Mouse (Mus musculus): ENCODE measurements at regions not wholly inside any gene's neighbourhood (a gene's known extent, or its start where the extent isn't known, plus 50 kb on each side); places are given as distances from the start of the nearest gene placed in this dataset.

DNA sequence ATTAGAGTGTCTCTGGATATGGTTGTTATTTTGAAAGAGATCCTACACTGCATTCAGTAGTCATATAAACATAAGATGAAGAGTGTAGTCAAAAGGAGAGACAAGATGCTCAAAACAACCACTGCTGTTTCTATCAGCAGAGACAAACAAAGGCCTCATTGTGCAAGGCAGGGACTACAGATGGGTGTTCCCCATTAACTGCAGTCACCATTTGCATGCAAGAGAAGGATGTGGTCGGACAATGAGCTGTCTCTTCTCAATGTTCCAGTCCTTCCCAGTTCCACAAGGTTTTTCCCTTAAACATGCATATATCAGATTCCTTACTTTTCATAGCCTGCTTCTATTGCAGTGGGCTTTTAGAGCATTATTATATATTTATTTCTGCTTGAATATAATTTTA, 1056.7 kb downstream of the Slc22a22 start:
- no peak for DNase-seq

DNA sequence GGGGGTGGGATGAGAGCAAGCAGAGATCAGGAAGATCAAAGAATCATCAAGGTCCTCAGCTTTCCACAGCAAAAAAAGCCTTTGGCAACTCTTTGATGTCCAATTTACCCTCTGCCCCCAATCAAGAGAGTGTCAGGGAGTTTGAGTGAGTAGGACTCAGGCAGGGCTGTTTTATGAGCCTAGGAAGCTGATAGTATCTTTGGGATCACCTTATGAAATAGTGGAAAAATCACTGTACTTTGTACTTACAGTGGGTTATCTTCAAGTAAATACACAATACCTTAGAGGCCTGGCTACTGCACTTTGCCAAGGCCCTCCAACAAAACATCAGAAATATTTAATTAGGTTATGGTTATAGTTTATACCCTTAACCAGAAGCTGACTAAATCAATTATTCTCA, 1085.4 kb downstream of the Slc22a22 start:
- DNase-seq, result no peak

DNA sequence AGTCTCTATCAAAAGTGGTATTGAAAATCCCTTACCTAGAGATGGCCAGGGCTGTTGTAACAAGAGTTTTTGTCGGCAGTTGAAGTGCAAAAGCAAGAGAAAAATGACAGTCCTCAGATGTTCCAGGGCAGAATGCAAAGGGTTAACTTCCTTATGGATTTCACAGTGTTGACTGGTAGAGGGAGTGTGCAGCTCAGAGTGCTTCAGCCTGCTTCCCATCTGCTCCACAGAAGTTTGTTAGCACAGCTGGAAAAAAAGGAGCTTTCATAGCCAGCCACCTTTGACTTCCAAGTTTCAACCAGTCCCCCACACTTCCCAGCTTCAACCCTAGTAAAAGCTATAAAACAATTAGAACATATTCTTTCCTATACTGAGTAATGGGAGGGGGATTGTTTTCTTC, 1098.9 kb downstream of the Slc22a22 start:
- DNase-seq, result no peak

DNA sequence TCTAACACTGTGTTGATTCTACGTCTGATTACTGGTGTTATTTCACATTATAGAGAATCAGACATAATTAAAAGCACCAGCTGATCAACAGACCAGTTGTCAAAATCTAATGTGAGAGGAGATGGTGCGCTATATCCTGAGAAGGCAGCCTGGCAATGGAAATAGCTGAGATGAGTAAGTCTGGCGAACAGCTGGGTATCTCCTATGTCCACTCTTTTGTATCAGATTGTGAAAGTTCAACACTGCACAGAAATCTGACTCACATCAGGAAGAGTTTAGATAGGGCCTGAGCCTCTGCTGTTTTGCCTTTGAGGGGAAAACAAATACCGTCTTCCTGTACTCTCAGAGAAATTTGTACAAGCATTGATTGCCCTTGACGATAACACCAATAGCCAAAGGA, 1126.5 kb downstream of the Slc22a22 start:
- no peak for DNase-seq

DNA sequence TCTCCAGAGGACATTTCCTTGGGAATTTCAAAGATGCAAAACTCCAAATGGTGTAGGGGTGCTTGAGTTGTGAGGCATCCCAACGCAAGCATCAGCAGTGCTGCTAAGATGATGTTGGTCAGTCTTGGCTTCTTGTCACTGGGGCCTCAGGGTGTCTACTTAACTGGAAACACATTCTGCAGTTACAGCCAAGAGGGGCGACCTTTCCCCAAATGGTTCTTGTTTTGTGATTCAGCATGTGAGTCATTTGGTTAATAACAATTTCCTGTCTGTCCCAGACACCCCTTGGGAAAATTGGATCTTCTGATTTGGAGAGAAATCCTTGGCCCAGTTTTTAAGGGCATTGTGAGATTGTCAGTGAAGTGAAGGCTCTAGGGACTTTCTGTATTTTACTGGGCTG, 1131.3 kb downstream of the Slc22a22 start:
- peak; percentile 15 for DNase-seq

DNA sequence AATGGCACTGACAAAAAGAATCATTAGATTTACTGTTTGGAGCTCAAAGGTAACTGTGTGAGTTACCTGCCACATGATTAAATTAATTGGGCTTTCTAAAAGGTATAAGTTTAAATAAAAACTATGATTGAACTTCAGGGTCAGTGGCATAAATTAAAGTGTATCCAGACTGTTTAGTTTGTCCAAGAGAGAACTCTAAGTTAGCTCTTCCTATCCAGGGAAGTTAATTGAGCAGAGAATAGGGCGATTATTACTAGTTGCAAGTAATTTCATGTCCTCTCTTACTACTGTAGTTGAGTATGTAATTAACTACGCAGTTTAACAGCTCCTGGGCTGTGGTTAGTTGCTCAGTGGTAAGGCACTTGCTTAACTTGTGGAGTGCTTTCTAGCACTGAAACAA, 1132.5 kb downstream of the Slc22a22 start:
- no peak for DNase-seq

DNA sequence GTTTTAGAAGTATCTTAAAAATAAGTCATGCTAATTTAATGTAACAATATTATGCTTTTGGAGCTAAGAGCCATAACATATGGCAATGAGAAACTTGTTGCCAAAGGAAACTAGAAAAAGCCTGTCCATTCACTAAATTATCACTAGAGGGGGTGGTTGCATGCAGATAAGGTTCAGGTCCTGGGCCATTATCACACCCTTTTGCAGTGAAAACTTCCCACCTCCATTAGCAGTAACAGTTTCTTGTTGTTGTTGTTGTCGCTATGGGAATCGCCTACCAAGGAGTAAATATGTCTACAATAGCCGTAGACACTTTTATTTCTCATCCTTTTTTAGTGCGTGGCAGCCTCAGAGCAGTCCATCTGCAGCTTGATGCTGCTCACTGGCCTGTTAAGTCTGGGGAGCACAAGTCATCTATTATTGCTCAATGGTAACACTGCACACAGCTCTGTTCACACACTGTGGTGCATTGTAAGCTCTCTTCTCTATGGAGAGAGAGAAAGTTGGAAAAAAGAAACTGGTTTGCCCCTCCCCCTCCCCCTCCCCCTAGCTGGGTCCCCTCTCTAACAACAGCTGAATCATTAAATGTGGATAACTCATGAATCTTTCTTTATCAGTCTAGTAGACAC, 1133.0 kb downstream of the Slc22a22 start:
- no peak for DNase-seq

DNA sequence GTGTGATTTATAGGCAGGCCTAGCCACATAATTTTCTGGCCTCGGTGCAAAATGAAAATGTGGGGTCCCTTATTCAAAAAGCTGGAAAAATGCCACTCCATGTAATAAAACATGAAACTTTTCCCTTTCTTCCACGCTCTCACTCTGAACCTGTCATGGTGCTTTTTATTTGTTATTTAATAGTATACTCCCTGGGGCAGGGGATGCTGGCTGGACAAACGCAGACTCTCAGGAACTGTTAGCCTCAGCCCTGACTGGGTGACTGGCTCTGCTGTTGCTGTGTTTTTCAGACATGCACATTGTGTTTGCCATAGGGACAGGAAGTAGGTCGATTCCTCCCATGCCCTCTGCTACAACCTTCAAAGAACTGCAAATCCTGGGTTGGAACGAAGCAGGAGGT, 1139.5 kb downstream of the Slc22a22 start:
- peak; percentile 8 for DNase-seq

DNA sequence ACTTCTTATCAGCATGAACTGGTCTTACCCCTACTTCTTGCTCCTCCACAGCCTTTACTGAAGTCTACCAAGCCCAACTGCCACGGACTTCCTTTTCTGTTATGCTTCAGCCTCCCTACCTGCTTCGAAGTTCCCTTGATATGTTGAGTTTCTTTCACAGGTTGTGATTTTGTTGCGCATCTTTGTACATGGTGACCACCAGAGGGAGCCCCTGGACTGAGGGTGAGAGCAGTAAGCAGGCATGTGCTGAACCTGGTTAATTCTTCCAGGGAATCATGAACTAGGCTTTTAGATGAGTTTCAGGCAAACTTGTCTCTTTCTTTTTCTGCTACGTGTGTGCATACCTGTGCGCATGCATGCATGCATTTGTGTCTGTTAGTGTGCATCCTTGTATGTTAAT, 1141.0 kb downstream of the Slc22a22 start:
- peak; percentile 73 for DNase-seq

DNA sequence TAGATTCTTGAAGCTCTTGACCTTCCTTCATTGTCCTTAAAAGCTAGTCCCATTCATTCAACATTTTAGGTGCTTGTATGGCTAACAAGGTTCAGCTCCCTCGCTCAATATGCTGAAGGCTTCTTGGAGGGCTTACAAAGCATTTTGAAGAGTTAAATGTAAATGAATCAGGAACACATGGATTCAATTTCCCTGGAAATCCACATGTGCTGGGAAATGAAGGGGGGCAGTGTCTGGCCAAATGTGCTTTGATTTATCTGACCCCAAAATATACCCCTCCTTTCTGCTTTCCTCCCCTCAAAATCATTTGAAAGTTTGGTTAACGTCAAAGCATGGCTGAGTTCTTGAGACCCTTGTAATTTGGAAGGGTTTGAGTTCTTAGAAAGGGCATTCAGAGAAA, 1142.4 kb downstream of the Slc22a22 start:
- DNase-seq, result no peak

DNA sequence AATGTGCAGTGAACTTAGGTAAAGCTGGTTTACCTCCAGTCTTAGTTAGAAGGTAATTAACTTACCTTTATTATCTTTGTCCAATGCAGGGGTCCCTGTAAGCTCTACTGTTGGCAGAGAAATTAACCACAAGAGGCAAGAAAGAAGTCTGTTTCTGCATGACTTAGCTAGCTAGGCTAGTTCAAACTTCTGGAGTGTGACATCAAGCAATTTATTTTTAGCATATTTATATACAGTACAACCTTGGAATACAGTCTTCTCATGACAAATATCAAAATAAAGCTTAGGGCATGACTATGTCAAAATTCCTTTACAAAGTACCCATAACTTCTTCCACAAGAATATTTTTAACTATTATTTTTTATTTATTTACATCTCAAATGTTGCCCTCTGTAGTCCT, 1156.9 kb downstream of the Slc22a22 start:
- DNase-seq, result no peak

DNA sequence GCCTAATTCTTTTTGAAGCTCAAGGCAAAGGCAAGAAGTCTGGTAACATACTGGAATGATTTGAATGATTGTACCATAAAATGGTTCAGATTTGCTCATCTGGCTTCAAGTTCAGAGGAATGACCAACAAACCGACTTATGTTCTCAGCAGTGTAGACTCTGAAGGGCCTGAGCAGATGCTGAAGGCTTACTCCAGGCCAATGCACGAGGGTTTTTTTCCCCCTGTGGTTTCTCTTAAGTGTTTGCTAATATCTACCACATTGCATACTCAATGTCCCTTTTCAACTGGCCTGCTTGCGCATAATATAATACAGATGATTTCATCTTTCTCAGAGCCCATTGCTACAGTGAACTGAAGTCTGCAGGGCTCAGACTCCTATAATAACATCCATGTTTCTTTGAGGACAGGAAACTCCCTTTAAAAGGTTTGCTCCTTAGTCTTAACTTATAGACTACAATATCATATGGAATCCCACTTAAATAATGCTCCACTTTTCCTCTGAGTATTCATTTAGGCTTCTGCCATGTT, 1182.5 kb downstream of the Slc22a22 start:
- DNase-seq, result no peak

DNA sequence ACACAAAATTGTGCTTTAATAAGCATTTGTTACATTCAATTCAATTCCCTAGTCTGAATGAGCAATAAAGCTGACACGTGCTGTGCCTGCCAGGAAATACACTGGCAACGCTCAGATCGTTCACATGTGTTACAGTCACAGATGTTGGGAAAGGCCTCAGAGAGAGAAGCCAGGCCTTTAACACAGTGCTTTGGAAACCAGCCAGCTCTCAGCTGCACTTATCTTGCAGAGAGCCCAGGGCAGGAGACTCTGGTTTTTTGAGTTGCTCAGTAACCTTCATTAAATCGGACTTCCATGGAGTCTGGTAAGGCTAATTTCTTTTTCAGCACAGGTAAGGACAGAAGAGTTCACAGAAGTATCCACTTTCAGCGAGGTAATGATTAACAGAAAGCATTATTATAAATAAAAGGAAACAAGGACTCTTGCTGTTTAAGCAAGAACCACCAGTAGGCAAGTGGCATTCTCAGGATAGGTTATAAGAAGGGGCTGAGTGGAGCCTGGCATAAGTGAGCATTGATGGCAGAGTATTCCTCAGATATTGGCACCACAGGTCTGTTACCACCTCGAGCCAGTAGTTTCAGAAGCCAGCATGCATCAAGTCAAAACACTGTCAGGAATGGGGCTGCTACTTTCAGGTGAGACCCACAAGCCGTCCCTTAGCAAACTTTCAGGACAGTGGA, 1198.7 kb downstream of the Slc22a22 start:
- peak; percentile 66 for DNase-seq

DNA sequence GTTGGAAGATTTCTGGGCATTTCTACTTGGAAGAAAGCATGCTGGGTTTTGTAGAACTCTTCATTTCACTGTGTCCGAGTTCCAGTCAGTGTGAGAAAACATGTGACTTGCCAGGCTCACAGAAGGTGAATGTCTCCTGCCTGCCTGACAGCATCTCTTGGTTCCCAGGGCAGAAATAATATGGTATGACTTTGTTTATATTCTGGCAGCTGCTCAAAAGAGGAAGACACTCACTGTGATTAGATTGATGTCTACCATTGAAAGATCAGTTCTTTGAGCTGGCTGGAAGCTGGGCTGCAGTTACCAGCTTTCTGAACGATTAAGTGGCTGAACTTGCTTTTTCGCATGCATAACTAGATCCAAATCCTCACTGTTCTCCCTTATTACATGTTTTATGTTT, 1199.4 kb downstream of the Slc22a22 start:
- DNase-seq, result no peak

DNA sequence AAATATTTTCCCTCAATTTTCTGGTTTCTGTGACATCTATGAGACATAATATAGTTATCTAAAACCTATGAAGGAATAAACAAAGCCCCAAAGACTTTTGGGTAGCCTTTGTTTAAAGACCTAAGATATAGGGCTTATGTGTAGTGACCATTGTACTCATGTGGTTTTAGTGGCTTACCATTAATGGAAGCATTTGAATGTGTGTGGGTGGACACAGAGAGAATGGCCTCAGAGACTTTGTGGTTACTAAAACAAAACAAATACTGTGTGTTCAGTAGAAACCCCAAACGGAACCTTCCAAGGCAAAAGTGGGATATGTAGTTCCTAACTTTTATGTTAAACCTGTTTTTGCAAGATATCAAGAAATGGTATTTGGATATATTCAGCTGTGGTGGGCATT, 1228.7 kb downstream of the Slc22a22 start:
- no peak for DNase-seq

DNA sequence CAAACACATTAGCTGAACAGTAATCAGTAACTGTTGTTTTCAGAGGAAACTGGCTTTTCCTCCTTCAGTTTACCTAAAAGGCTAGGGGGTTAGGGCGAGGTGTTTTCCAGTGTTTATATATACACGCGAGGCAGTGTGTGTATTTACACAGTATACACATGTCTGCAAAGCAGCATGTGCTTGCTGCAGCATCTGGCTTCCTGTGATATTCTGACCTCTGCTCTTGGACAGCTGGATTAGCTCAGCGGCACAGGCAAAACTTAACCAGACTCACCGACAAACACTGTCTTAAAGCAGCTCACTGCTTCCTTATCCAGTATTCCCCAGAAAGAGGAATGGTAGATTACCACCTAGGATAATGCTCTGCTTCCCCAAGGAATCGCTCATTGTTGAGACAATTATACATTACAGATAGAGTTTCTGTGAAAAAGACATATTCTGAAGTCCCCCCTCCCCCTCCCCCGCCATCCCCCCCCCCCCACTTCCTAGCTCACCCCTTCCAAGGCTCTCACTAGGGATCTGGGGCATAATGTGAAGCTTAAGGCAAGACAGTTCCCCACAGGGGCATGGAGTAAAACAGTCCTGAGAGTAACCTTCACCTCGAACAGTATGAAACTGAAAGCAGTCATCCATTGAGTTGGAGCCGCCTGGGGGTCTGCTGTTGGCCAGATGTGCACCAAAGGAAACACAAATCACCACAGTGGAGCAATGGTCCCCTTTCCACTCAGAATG, 1233.3 kb downstream of the Slc22a22 start:
- peak; percentile 41 for DNase-seq

DNA sequence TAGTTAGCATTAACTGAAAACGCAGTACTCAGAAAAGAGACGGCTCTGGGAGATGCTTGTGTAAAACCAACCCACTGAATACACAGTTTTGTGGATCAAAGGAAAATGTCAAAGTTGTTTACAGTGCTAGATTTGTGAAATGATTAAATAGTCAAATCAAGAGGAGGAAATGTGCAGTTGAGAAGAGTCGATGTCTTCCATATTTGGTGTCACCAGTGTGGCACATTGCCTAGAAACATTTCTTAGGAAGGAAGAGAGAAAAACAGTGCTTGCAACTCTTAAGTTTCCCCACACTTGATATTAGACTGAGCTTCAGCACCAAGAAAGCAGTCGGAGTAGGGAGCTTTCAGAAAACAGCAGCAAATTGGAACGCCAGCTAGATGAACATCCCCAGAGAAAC, 1274.9 kb downstream of the Slc22a22 start:
- DNase-seq, result peak; percentile 2

DNA sequence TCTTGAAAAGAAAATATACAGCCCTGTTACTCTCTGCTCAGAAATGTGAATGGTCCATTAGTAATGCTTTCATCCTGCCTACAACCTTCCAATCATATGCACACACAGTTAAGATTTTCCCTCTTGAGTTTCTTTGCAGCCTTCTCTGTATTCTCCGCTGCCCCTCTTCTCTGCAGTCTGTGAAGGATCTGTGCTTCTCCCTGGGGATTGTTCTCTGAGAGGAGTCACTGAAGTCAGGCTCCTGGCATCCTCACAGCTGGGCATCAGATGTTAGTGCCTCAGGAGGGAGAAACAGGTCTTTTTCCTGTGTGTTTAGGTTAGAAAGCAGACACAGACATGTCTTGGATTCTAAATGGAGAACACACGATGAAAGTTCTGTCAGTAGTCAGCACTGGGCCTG, 1278.1 kb downstream of the Slc22a22 start:
- no peak for DNase-seq

DNA sequence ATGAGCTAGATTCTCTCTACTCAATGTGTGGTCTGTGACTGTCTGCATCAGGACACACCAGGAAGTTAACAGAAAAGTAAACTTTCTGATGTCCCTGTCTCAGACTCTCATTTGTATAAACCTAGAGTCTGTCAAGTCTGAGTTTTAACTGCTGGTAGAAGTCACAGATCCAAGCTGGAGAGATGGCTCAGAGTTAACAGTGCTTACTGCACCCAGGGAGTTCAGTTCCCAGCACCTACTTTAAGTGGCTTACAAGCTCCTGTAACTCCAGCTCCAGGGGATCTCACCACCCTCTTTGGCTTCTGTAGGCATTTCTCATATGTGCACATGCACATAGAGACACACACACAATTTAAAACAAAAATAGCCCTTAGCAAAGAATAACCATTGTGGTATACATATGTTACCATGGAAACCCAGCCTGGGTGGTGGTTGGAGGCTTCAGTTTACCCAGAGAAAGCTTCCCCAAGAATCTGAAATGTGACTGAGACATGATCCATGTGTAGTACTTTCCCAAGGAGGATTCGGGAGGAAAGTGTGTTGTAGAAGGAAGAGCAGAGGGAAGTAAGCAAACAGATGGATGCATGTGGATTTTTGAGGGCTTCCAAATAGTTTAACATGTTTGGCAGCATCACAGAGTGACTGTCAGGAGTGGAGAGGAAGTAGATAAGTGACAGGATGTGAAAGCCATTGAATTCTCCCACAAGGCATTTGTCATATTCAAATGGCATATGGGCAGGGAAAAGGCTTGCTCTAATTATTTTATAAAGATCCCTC, 1279.8 kb downstream of the Slc22a22 start:
- DNase-seq, result no peak

DNA sequence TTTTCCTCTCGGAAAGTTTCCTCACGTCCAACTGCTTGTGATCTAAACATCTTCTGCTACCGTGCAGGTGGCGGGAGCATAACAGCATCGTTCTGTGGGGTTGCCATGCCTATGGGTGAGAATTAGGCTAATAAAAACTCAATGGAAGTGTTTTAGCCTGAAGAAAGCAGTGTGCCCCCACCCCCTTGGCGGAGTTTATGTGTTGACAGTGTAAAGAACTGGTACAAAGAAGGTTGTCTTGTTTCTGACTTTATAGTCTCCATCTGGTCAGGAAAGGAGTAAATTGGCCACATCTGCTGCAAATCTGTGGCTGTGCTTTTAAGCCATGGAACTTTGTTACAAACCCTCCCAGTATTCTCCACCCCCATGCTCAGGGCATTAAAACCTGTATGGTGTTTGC, 1311.2 kb downstream of the Slc22a22 start:
- no peak for DNase-seq

DNA sequence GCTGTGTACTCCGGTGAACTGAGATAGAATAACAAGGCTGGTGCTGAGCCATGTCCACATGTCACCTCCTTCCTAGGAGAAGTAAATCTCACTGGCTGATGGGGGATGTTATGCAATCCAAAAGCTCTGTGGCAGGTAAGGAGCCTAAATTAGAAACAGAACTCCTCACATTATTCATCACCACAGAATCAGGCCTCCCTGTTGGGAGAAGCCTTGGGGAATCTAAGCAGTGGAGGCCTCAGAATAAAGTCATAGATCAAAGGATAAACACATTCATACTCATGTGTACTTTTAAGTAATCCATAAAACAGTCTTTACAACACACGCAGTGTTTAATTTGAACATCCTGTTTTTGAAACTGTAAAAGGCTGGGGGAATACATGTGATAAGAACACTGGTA, 1318.7 kb downstream of the Slc22a22 start:
- no peak for DNase-seq

DNA sequence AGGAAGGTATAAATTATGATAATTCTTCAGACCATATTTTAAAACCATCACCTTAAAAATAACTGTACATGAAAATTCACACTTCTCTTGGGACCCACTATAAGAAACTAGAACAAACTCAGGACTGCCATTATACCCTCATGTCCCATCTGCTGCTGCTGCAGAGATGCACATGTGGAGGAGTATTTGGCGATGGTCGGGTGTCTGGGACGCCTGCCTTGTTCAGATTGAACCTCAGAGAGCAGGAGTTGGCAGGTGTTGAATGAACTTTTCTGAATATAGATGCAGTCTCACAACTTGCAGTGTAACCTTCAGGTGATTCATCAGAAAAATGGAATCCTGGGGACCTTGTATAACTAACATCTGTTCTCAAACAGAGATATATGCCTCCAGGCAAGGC, 1338.0 kb downstream of the Slc22a22 start:
- no peak for DNase-seq

DNA sequence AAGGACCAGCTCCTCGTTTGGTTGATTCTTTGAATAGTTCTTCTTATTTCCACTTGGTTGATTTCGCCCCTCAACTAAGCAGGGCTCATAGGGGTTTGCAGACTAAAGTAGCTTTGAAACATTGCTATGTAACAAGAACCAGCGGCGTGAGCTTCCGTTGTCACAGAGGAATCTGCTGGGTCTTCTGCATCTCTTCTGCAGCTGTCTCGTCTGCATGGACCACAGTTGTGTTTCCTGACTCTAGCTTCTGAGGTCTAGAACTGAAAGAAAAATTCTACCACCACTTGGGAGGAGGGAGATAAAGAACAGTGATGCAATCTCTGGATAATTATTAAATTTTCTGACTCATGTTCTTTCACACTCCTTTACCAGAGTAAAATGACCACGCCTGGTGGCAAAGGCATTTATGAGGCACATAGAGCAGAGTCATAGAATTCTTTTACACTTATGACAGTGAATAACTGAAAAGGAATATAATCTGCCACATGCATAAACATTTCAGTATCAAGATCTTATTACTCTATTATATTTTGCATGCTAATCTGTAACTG, 1340.9 kb downstream of the Slc22a22 start:
- no peak for DNase-seq

Measured in kidney, postnatal 14 days (tissue).